Mouse (Mus musculus) intestine, embryonic 14.5 days (tissue): ENCODE measurements around the gene Dio1. TPM values are rescaled to one million over a fixed set of nuclear protein-coding genes. Genes with fewer than 3 reads are reported as not detected.

ENCODE experiments used
- ATAC-seq: fragments of 200-750 bp; cut with Nextera tagmentation; replicated peaks from 2 replicates; pipeline ENCODE4 v1.8.0; 2017; ENCODE audit warnings: low read depth, moderate number of reproducible peaks, moderate TSS enrichment, moderate library complexity; ENCODE audit not compliant: low FRiP score, low TSS enrichment
- DNase-seq: peaks from one replicate; pipeline ENCODE4 v3.0.0-alpha.2; 2018; ENCODE audit warnings: low spot score
- H3K27ac ChIP-seq: fragments of 300-500 bp; sonication (generic); 2 replicates; pipeline ENCODE4 v1.5.1; 2014; ENCODE audit warnings: low read depth, mild to moderate bottlenecking, control low read depth
- H3K27me3 ChIP-seq: fragments of 300-500 bp; sonication (generic); replicated peaks from 2 replicates; pipeline ENCODE4 v1.6.1; 2014; ENCODE audit warnings: low read length, control low read depth; ENCODE audit not compliant: control insufficient read depth, insufficient read depth
- H3K36me3 ChIP-seq: fragments of 300-500 bp; sonication (generic); 2 replicates; pipeline ENCODE4 v1.6.1; 2014; ENCODE audit warnings: low read length, control low read depth; ENCODE audit not compliant: control insufficient read depth, insufficient read depth
- H3K4me1 ChIP-seq: fragments of 300-500 bp; sonication (generic); replicated peaks from 2 replicates; pipeline ENCODE4 v1.6.1; 2014; ENCODE audit warnings: low read length, control low read depth, mixed read lengths; ENCODE audit not compliant: control insufficient read depth, insufficient read depth
- H3K4me2 ChIP-seq: fragments of 300-500 bp; sonication (generic); 2 replicates; pipeline ENCODE4 v1.6.1; 2014; ENCODE audit warnings: low read length
- H3K4me3 ChIP-seq: fragments of 300-500 bp; sonication (generic); 2 replicates; pipeline ENCODE4 v1.5.1; 2014; ENCODE audit warnings: low read depth, low read length, control low read depth, mixed read lengths
- H3K9ac ChIP-seq: fragments of 300-500 bp; sonication (generic); 2 replicates; pipeline ENCODE4 v1.6.1; 2014; ENCODE audit warnings: mild to moderate bottlenecking, low read length
- H3K9me3 ChIP-seq: fragments of 300-500 bp; sonication (generic); 2 replicates; pipeline ENCODE4 v1.6.1; 2016; ENCODE audit warnings: low read length, control low read depth; ENCODE audit not compliant: control insufficient read depth
- WGBS: fragments of 180-500 bp; shearing (Covaris S2); extraction: QIAGEN DNeasy Blood & Tissue Kit; methylation state at CpG from one replicate; pipeline ENCODE4 v1.1.7; 2014; 5-methylcytosine and 5-hydroxymethylcytosine counted together
- polyA plus RNA-seq: library from polyadenylated mRNA; unstranded; fragments of >200 nt; fragmentation: Nextera tagmentation; extraction: Ambion mirVana; gene quantifications from 2 replicates; pipeline ENCODE4 v1.2.1, GENCODE M21; 2014

Dio1 gene
- polyA plus RNA-seq, 1 experiment from 2014 or later = 0.14 TPM

GRCm38 (mm10) chr4:107274511-107274910 is 32.5 kb downstream of the Dio1 start:
- no peaks in the 10 kb centered on the region for H3K4me1 ChIP-seq
- H3K27ac ChIP-seq = no peak overlapping the region
- H3K4me3 ChIP-seq = no peak overlapping the region
- H3K9ac ChIP-seq = no peak overlapping the region
- WGBS = 61% methylated on average over 5 of the region's 5 CpGs
- no peaks in the 10 kb centered on the region for H3K9me3 ChIP-seq
- no peaks in the 10 kb centered on the region for H3K27me3 ChIP-seq
- peaks cover 16% of the 10 kb centered on the region; the same call in 1 of the 2 replicates for H3K36me3 ChIP-seq
- no peak overlapping the region for H3K4me2 ChIP-seq
- DNase-seq (no peak), ATAC-seq (no peak)

- Histone ChIP-seq H3K9me3 (no peaks in the 10 kb centered on the region), H3K4me1 (no peaks in the 10 kb centered on the region), H3K36me3 (peaks cover 16% of the 10 kb centered on the region; the same call in 1 of the 2 replicates), H3K27ac (no peak overlapping the region), H3K9ac (no peak overlapping the region), H3K27me3 (no peaks in the 10 kb centered on the region), H3K4me3 (no peak overlapping the region), H3K4me2 (no peak overlapping the region)
- WGBS = 78% methylated on average over 4 of the region's 4 CpGs
- no peak for ATAC-seq
- no peak for DNase-seq
Observed at GRCm38 (mm10) chr4:107273683-107274082, 33.3 kb downstream of the Dio1 start.

GRCm38 (mm10) chr4:107260001-107260400 is 47.0 kb downstream of the Dio1 start:
- Histone ChIP-seq H3K4me3 (no peak overlapping the region), H3K4me2 (no peak overlapping the region), H3K27me3 (no peaks in the 10 kb centered on the region), H3K36me3 (no peaks in the 10 kb centered on the region), H3K27ac (no peak overlapping the region), H3K4me1 (no peaks in the 10 kb centered on the region), H3K9ac (no peak overlapping the region), H3K9me3 (peaks cover 3% of the 10 kb centered on the region; the same call in 1 of the 2 replicates)
- no peak for ATAC-seq
- WGBS = 45% methylated on average over 4 of the region's 4 CpGs
- DNase-seq = no peak

- peaks cover 19% of the 10 kb centered on the region for H3K4me1 ChIP-seq
- 17% methylated on average over 3 of the region's 3 CpGs for WGBS
- no peaks in the 10 kb centered on the region for H3K36me3 ChIP-seq
- ATAC-seq = no peak
- DNase-seq = peak; percentile 58
- H3K9me3 ChIP-seq = no peaks in the 10 kb centered on the region
- H3K9ac ChIP-seq = peak overlapping the region; percentile 86
- H3K4me3 ChIP-seq = peak overlapping the region; percentile 81
- H3K27ac ChIP-seq = peak overlapping the region; percentile 55; the same call in 1 of the 2 replicates
- no peaks in the 10 kb centered on the region for H3K27me3 ChIP-seq
- H3K4me2 ChIP-seq = peak overlapping the region; percentile 46
Observed at GRCm38 (mm10) chr4:107254414-107254813, 52.6 kb downstream of the Dio1 start.

- no peaks in the 10 kb centered on the region for H3K27me3 ChIP-seq
- H3K4me3 ChIP-seq = peak within 1 kb of the TSS; percentile 81
- no peaks in the 10 kb centered on the region for H3K9me3 ChIP-seq
- peak; percentile 97 for ATAC-seq
- DNase-seq = peak; percentile 99
- H3K4me1 ChIP-seq = peaks cover 25% of the 10 kb centered on the region
- H3K36me3 ChIP-seq = no peaks in the 10 kb centered on the region
- under 1% methylated on average over 99 of the region's 101 CpGs for WGBS
- H3K27ac ChIP-seq = peak within 1 kb of the TSS; percentile 74
- H3K4me2 ChIP-seq = peak within 1 kb of the TSS; percentile 63
- peak within 1 kb of the TSS; percentile 86 for H3K9ac ChIP-seq
Observed at GRCm38 (mm10) chr4:107253125-107254091, 53.6 kb downstream of the Dio1 start, which contains the start of the genes Lrrc42 and Hspb11. Gene Lrrc42, minus strand, starts transcription at chr4:107253532. Gene Hspb11, plus strand, starts transcription at chr4:107253593.

GRCm38 (mm10) chr4:107252522-107252921 is 54.4 kb downstream of the Dio1 start:
- under 1% methylated on average over 11 of the region's 11 CpGs for WGBS
- H3K4me1 ChIP-seq = peaks cover 28% of the 10 kb centered on the region
- H3K27me3 ChIP-seq = no peaks in the 10 kb centered on the region
- H3K36me3 ChIP-seq = no peaks in the 10 kb centered on the region; the same call in 1 of the 2 replicates
- ATAC-seq (no peak), DNase-seq (no peak)
- H3K4me3 ChIP-seq = peak overlapping the region; percentile 81
- H3K27ac ChIP-seq = peak overlapping the region; percentile 67; the same call in 1 of the 2 replicates
- H3K9me3 ChIP-seq = no peaks in the 10 kb centered on the region
- H3K9ac ChIP-seq = peak overlapping the region; percentile 61
- H3K4me2 ChIP-seq = peak overlapping the region; percentile 63

- ATAC-seq (no peak), DNase-seq (no peak)
- Histone ChIP-seq H3K27ac (no peak overlapping the region), H3K27me3 (no peaks in the 10 kb centered on the region), H3K9ac (no peak overlapping the region), H3K4me3 (no peak overlapping the region), H3K36me3 (peaks cover 7% of the 10 kb centered on the region), H3K4me1 (peaks cover 41% of the 10 kb centered on the region), H3K9me3 (no peaks in the 10 kb centered on the region), H3K4me2 (no peak overlapping the region)
- 21% methylated on average over 4 of the region's 4 CpGs for WGBS
Observed at GRCm38 (mm10) chr4:107250494-107250893, 56.5 kb downstream of the Dio1 start.

- Histone ChIP-seq H3K4me2 (no peak overlapping the region), H3K36me3 (peaks cover 7% of the 10 kb centered on the region), H3K9ac (no peak overlapping the region), H3K27me3 (no peaks in the 10 kb centered on the region), H3K9me3 (no peaks in the 10 kb centered on the region), H3K4me3 (no peak overlapping the region), H3K27ac (no peak overlapping the region), H3K4me1 (peaks cover 49% of the 10 kb centered on the region)
- 42% methylated on average over 2 of the region's 2 CpGs for WGBS
- ATAC-seq (no peak), DNase-seq (no peak)
Observed at GRCm38 (mm10) chr4:107249471-107249870, 57.5 kb downstream of the Dio1 start.
